Mouse (Mus musculus): ENCODE measurements around the gene Rad1. TPM values are rescaled to one million over a fixed set of nuclear protein-coding genes. Genes with fewer than 3 reads are reported as not detected.

Rad1 gene
- polyA plus RNA-seq (2015; fragmentation: Nextera tagmentation; extraction: Ambion mirVana): 26.8 and 33.7 TPM in 2 replicates

GRCm38 (mm10) chr15:10485484-10486364 is at the start of gene Rad1, which contains the start of gene Brix1:
Gene Rad1 (plus strand): TSS chr15:10486018.
Gene Brix1 (minus strand): TSS chr15:10485947.
- Histone ChIP-seq H3K4me3 (ENCODE audit: low read length) (peak within 1 kb of the TSS; percentile 93), H3K36me3 (ENCODE audit: insufficient read depth, low read length) (peaks cover 20% of the 10 kb centered on the region), H3K9me3 (ENCODE audit: low read length) (no peaks in the 10 kb centered on the region), H3K27me3 (ENCODE audit: insufficient read depth, low read length) (no peaks in the 10 kb centered on the region), H3K9ac (replicated peaks; ENCODE audit: low read length) (peak within 1 kb of the TSS; percentile 95), H3K4me1 (ENCODE audit: insufficient read depth, low read length) (peaks cover 16% of the 10 kb centered on the region), H3K4me2 (replicated peaks; ENCODE audit: low read depth, low read length) (peak within 1 kb of the TSS; percentile 88), H3K27ac (ENCODE audit: low read length) (peak within 1 kb of the TSS; percentile 76)
- peak; percentile 100 for ATAC-seq (ENCODE audit: low FRiP score, low TSS enrichment)
- under 1% methylated on average over 58 of the region's 58 CpGs for WGBS

GRCm38 (mm10) chr15:10436893-10437292 is 48.9 kb upstream of the Rad1 start:
- Histone ChIP-seq H3K4me2 (replicated peaks; ENCODE audit: low read depth, low read length) (no peak overlapping the region), H3K4me3 (ENCODE audit: low read length) (no peak overlapping the region), H3K36me3 (ENCODE audit: insufficient read depth, low read length) (peaks cover 3% of the 10 kb centered on the region), H3K9ac (replicated peaks; ENCODE audit: low read length) (no peak overlapping the region), H3K9me3 (ENCODE audit: low read length) (0 out of 2 replicates have a peak, but pooled peaks cover 6% of the 10 kb centered on the region), H3K27me3 (ENCODE audit: insufficient read depth, low read length) (no peaks in the 10 kb centered on the region), H3K27ac (ENCODE audit: low read length) (no peak overlapping the region), H3K4me1 (ENCODE audit: insufficient read depth, low read length) (no peaks in the 10 kb centered on the region)
- no peak for ATAC-seq (ENCODE audit: low FRiP score, low TSS enrichment)
- 89% methylated on average over 1 of the region's 1 CpGs for WGBS

- Histone ChIP-seq H3K4me2 (replicated peaks; ENCODE audit: low read depth, low read length) (no peak overlapping the region), H3K4me3 (ENCODE audit: low read length) (no peak overlapping the region), H3K4me1 (ENCODE audit: insufficient read depth, low read length) (no peaks in the 10 kb centered on the region), H3K9me3 (ENCODE audit: low read length) (0 out of 2 replicates have a peak, but pooled peaks cover 6% of the 10 kb centered on the region), H3K27ac (ENCODE audit: low read length) (no peak overlapping the region), H3K36me3 (ENCODE audit: insufficient read depth, low read length) (peaks cover 21% of the 10 kb centered on the region), H3K9ac (replicated peaks; ENCODE audit: low read length) (no peak overlapping the region), H3K27me3 (ENCODE audit: insufficient read depth, low read length) (no peaks in the 10 kb centered on the region)
- no peak for ATAC-seq (ENCODE audit: low FRiP score, low TSS enrichment)
- WGBS: 60% methylated on average over 6 of the region's 6 CpGs
These were observed 45.9 kb upstream of the Rad1 start for GRCm38 (mm10) chr15:10439963-10440362.

GRCm38 (mm10) chr15:10441493-10441892 is 44.3 kb upstream of the Rad1 start:
- Histone ChIP-seq H3K4me3 (ENCODE audit: low read length) (no peak overlapping the region), H3K9me3 (ENCODE audit: low read length) (0 out of 2 replicates have a peak, but pooled peaks cover 1% of the 10 kb centered on the region), H3K9ac (replicated peaks; ENCODE audit: low read length) (no peak overlapping the region), H3K4me1 (ENCODE audit: insufficient read depth, low read length) (no peaks in the 10 kb centered on the region), H3K4me2 (replicated peaks; ENCODE audit: low read depth, low read length) (no peak overlapping the region), H3K27ac (ENCODE audit: low read length) (no peak overlapping the region), H3K27me3 (ENCODE audit: insufficient read depth, low read length) (no peaks in the 10 kb centered on the region), H3K36me3 (ENCODE audit: insufficient read depth, low read length) (peaks cover 25% of the 10 kb centered on the region)
- WGBS: 86% methylated on average over 9 of the region's 9 CpGs
- no peak for ATAC-seq (ENCODE audit: low FRiP score, low TSS enrichment)

GRCm38 (mm10) chr15:10442275-10442674 is 43.5 kb upstream of the Rad1 start:
- 90% methylated on average over 1 of the region's 1 CpGs for WGBS
- H3K36me3 ChIP-seq (ENCODE audit: insufficient read depth, low read length): peaks cover 30% of the 10 kb centered on the region
- no peaks in the 10 kb centered on the region for H3K4me1 ChIP-seq (ENCODE audit: insufficient read depth, low read length)

GRCm38 (mm10) chr15:10447102-10447501 is 38.7 kb upstream of the Rad1 start:
- peaks cover 51% of the 10 kb centered on the region for H3K36me3 ChIP-seq (ENCODE audit: insufficient read depth, low read length)

More at GRCm38 (mm10) chr15:10442275-10442674, 43.5 kb upstream of the Rad1 start:
- Histone ChIP-seq H3K27me3 (ENCODE audit: insufficient read depth, low read length) (no peaks in the 10 kb centered on the region), H3K9me3 (ENCODE audit: low read length) (no peaks in the 10 kb centered on the region), H3K9ac (replicated peaks; ENCODE audit: low read length) (no peak overlapping the region), H3K27ac (ENCODE audit: low read length) (no peak overlapping the region), H3K4me2 (replicated peaks; ENCODE audit: low read depth, low read length) (no peak overlapping the region), H3K4me3 (ENCODE audit: low read length) (no peak overlapping the region)
- no peak for ATAC-seq (ENCODE audit: low FRiP score, low TSS enrichment)

GRCm38 (mm10) chr15:10460986-10461385 is 24.8 kb upstream of the Rad1 start:
- no peak for ATAC-seq (ENCODE audit: low FRiP score, low TSS enrichment)
- 68% methylated on average over 12 of the region's 12 CpGs for WGBS

More at GRCm38 (mm10) chr15:10447102-10447501, 38.7 kb upstream of the Rad1 start:
- WGBS: 73% methylated on average over 3 of the region's 3 CpGs
- Histone ChIP-seq H3K27ac (ENCODE audit: low read length) (no peak overlapping the region), H3K27me3 (ENCODE audit: insufficient read depth, low read length) (no peaks in the 10 kb centered on the region), H3K4me3 (ENCODE audit: low read length) (no peak overlapping the region), H3K9ac (replicated peaks; ENCODE audit: low read length) (no peak overlapping the region), H3K9me3 (ENCODE audit: low read length) (no peaks in the 10 kb centered on the region), H3K4me2 (replicated peaks; ENCODE audit: low read depth, low read length) (no peak overlapping the region), H3K4me1 (ENCODE audit: insufficient read depth, low read length) (no peaks in the 10 kb centered on the region)
- ATAC-seq (ENCODE audit: low FRiP score, low TSS enrichment): no peak

GRCm38 (mm10) chr15:10463555-10463954 is 22.3 kb upstream of the Rad1 start:
- Histone ChIP-seq H3K27me3 (ENCODE audit: insufficient read depth, low read length) (no peaks in the 10 kb centered on the region), H3K9me3 (ENCODE audit: low read length) (no peaks in the 10 kb centered on the region), H3K9ac (replicated peaks; ENCODE audit: low read length) (no peak overlapping the region), H3K4me2 (replicated peaks; ENCODE audit: low read depth, low read length) (no peak overlapping the region), H3K4me3 (ENCODE audit: low read length) (no peak overlapping the region), H3K27ac (ENCODE audit: low read length) (no peak overlapping the region), H3K36me3 (ENCODE audit: insufficient read depth, low read length) (peaks cover 25% of the 10 kb centered on the region), H3K4me1 (ENCODE audit: insufficient read depth, low read length) (no peaks in the 10 kb centered on the region)
- 87% methylated on average over 5 of the region's 5 CpGs for WGBS
- no peak for ATAC-seq (ENCODE audit: low FRiP score, low TSS enrichment)

More at GRCm38 (mm10) chr15:10460986-10461385, 24.8 kb upstream of the Rad1 start:
- Histone ChIP-seq H3K27me3 (ENCODE audit: insufficient read depth, low read length) (no peaks in the 10 kb centered on the region), H3K9ac (replicated peaks; ENCODE audit: low read length) (no peak overlapping the region), H3K36me3 (ENCODE audit: insufficient read depth, low read length) (peaks cover 30% of the 10 kb centered on the region), H3K27ac (ENCODE audit: low read length) (no peak overlapping the region), H3K4me2 (replicated peaks; ENCODE audit: low read depth, low read length) (no peak overlapping the region), H3K4me3 (ENCODE audit: low read length) (no peak overlapping the region), H3K4me1 (ENCODE audit: insufficient read depth, low read length) (no peaks in the 10 kb centered on the region), H3K9me3 (ENCODE audit: low read length) (no peaks in the 10 kb centered on the region)

GRCm38 (mm10) chr15:10464678-10465077 is 21.1 kb upstream of the Rad1 start:
- Histone ChIP-seq H3K9me3 (ENCODE audit: low read length) (no peaks in the 10 kb centered on the region), H3K36me3 (ENCODE audit: insufficient read depth, low read length) (peaks cover 16% of the 10 kb centered on the region), H3K4me2 (replicated peaks; ENCODE audit: low read depth, low read length) (no peak overlapping the region), H3K27ac (ENCODE audit: low read length) (no peak overlapping the region), H3K9ac (replicated peaks; ENCODE audit: low read length) (no peak overlapping the region), H3K4me1 (ENCODE audit: insufficient read depth, low read length) (peaks cover 7% of the 10 kb centered on the region; the same call in 1 of the 2 replicates), H3K4me3 (ENCODE audit: low read length) (no peak overlapping the region), H3K27me3 (ENCODE audit: insufficient read depth, low read length) (no peaks in the 10 kb centered on the region)
- WGBS: 87% methylated on average over 3 of the region's 3 CpGs
- ATAC-seq (ENCODE audit: low FRiP score, low TSS enrichment): no peak

- no peak overlapping the region for H3K4me3 ChIP-seq (ENCODE audit: low read length)
- no peak overlapping the region for H3K27ac ChIP-seq (ENCODE audit: low read length)
- H3K36me3 ChIP-seq (ENCODE audit: insufficient read depth, low read length): no peaks in the 10 kb centered on the region
- H3K4me2 ChIP-seq (replicated peaks; ENCODE audit: low read depth, low read length): peak overlapping the region; percentile 95; the same call in 1 of the 2 replicates
- no peaks in the 10 kb centered on the region for H3K9me3 ChIP-seq (ENCODE audit: low read length)
- ATAC-seq (ENCODE audit: low FRiP score, low TSS enrichment): no peak
- 85% methylated on average over 3 of the region's 3 CpGs for WGBS
- no peaks in the 10 kb centered on the region for H3K27me3 ChIP-seq (ENCODE audit: insufficient read depth, low read length)
- H3K4me1 ChIP-seq (ENCODE audit: insufficient read depth, low read length): peaks cover 10% of the 10 kb centered on the region
- no peak overlapping the region for H3K9ac ChIP-seq (replicated peaks; ENCODE audit: low read length)
These were observed 17.1 kb upstream of the Rad1 start for GRCm38 (mm10) chr15:10468761-10469160.

Data from kidney, embryonic 16.5 days (tissue).